Comparison of ENCODE assay signal across 9 mouse cellular contexts in genomic region chr13:84758568-84758900, GRCm38 (mm10).
DNase-seq lines count a peak whose midpoint lies in the region; ATAC-seq lines count a peak whose summit lies in the region.
"Had no signal": no experiment of that assay in that cellular context is flagged by ENCODE, and none has a peak within 500 bp of the region (broad histone marks: within the 10 kb centered on the region; RNA-seq: fewer than 3 reads in every experiment).

No protein-coding gene starts in this region.

- H3K9ac ChIP-seq in limb, embryonic 13.5 days, result no peak overlapping the region

- no peaks in the 10 kb centered on the region for H3K9me3 ChIP-seq in limb, embryonic 13.5 days

- no peak overlapping the region for H3K4me3 ChIP-seq in limb, embryonic 13.5 days
- H3K4me3 ChIP-seq: erythroblast, embryonic 14.5 days had no signal

- no peak overlapping the region for H3K4me2 ChIP-seq in limb, embryonic 13.5 days (replicated peaks)

- H3K27me3 ChIP-seq in limb, embryonic 13.5 days, result no peaks in the 10 kb centered on the region

- no peaks in the 10 kb centered on the region for H3K36me3 ChIP-seq in limb, embryonic 13.5 days

- no peak overlapping the region for H3K27ac ChIP-seq in limb, embryonic 13.5 days

- WGBS in limb, embryonic 13.5 days, result under 1% methylated on average over 6 of the region's 6 CpGs

- DNase-seq in 416B (ENCODE audit: low read depth), result peak; percentile 74
- DNase-seq in adrenal gland, adult 18-20 months (ENCODE audit: low spot score in 2 of 2), result peak; percentile 13 to 22
- DNase-seq in embryo, embryonic 11 days, result peak; percentile 87
- peak; percentile 12 to 60 for DNase-seq in heart, adult 18-20 months
- peak; percentile 55 for DNase-seq in kidney, adult 9 months
- peak; percentile 0 to 15 for DNase-seq in natural killer cell, adult 2 months (ENCODE audit: low spot score in 2 of 2)
- peak; percentile 92 for DNase-seq in telencephalon, adult 2 months (ENCODE audit: low read depth, low spot score)

- peak; percentile 87 for ATAC-seq in limb, embryonic 13.5 days (ENCODE audit: low FRiP score, low read depth)

- H3K4me1 ChIP-seq in limb, embryonic 13.5 days, result no peaks in the 10 kb centered on the region

Comparison
In these comparisons a context has a peak if more than half of its experiments do, and no peak if none do; other contexts are left out.
1. DNase-seq: peak in every context shown above with its lines; median percentile 92 in telencephalon, adult 2 months; 87 in embryo, embryonic 11 days; 74 in 416B; 55 in kidney, adult 9 months; 36 in heart, adult 18-20 months; 18 in adrenal gland, adult 18-20 months; 8 in natural killer cell, adult 2 months.